Mouse (Mus musculus): ENCODE measurements around the gene Asdurf. TPM values are rescaled to one million over a fixed set of nuclear protein-coding genes. Genes with fewer than 3 reads are reported as not detected.

Asdurf gene
- polyA plus RNA-seq, 2 experiments from 2014 or later, result 20.4 TPM; not detected in 1

Other genes starting within 250 kb of the Asdurf start
- gene 1700019A02Rik, start 165.0 kb downstream of the Asdurf start, polyA plus RNA-seq (2017; shearing (Covaris generic)), result not detected
- gene Pms1, start 55.6 kb downstream of the Asdurf start, polyA plus RNA-seq (2017; shearing (Covaris generic)), result 10 to 100 TPM; 25.1 to 32.1 TPM
- gene Ormdl1, start 55.5 kb downstream of the Asdurf start, polyA plus RNA-seq (2017; shearing (Covaris generic)), result 10 to 100 TPM; 64.8 to 81.9 TPM
- under 1 TPM in 1 of 2 experiments, not detected in 1; 0.63 TPM for gene Gm28778, start 55.5 kb downstream of the Asdurf start, polyA plus RNA-seq (2017; shearing (Covaris generic))
- gene Osgepl1, start 39.0 kb downstream of the Asdurf start, polyA plus RNA-seq (2017; shearing (Covaris generic)), result 10 to 100 TPM; 15.7 to 19.3 TPM
- gene Gm28551, start within 50 bp of the Asdurf start, polyA plus RNA-seq (2017; shearing (Covaris generic)), result under 1 TPM; 0.28 to 0.62 TPM
- 10 to 100 TPM; 56.8 to 68.4 TPM for gene Asnsd1, start 133 bp upstream of the Asdurf start, polyA plus RNA-seq (2017; shearing (Covaris generic))

All from activated CD4-positive, CD25-positive, alpha-beta regulatory T cell, adult 4 months (primary cell).